Mouse (Mus musculus) layer of hippocampus, adult 9-10 months (tissue): ENCODE measurements around the gene Samd1.

Source experiments
- DNase-seq: peaks from one replicate; pipeline ENCODE4 v3.0.0; 2022; ENCODE audit warnings: low spot score

The Samd1 gene

DNA sequence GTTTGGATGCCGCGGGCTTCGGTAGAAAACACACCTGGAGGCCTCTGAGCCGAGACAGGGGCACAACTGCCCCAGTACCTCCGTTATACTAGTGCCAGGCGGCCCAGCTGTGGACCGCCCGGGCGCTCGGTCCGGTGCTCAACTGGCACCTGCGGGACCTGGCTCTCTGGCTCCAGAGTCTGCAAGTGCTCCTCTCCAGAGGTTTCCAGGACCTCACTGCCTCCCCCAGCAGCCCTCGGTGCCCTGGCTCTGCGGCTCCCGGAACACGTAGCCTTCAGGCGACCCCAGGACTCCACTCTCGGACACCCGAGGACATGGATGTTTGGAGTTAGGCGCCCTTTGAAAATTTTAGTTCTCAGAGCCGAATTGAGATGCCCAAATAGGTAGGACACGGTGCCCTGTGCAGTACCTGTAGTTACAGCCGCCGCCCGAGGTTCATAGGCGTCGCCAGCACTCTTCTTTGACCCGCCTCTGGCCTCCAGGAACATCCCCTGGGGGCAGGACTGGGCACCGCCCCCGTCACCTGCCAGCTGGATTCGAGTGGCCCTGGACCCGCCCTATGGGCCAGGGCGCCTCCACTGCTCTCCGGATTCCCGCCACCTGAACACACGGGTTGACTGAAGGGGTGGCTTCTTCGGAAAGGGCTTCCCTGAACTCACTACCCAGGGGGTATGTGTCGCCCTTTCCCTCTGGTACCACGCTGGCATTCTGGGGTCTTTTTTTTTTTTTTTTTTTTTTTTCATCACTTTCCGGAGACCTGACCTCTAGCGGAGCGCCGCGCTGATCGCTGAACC, 14.4 kb downstream of the Samd1 start, which contains the start of gene 2210011C24Rik:
2210011C24Rik (minus strand) TSS at position 467 of the 794 bp plus-strand sequence.
- no peak for DNase-seq

DNA sequence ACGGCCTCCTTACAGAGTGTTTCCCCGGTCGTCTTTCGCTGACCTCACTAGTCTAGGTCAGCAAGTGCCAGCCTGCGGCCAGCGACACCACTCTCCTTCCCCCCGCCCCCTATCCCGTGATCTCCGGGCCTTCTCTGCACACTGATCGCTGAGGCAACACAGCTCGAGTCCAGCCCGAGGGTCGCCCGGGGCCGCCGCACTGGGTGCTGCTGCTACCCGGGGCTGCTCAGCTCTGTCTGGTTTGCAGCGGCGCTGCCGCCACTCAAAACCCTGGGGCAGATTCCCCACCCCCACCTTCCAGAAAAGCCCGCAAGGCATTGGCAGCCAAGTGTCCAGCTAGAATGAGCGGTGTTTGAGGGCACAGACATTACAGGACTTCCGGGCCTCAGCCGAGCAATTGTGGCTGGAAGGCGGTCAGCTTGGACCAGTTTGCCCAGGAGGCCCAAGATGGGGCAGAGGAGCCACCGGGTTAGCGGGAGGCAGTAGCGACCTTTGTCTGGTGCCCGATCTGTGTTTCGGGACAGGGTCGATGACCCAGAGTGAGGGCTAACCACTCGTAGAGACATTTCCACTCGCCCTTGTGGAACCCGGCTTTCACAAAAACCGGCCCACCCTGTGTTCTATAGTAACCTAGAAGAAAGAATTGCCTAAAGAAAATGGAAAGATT, 15.2 kb downstream of the Samd1 start:
- no peak for DNase-seq

DNA sequence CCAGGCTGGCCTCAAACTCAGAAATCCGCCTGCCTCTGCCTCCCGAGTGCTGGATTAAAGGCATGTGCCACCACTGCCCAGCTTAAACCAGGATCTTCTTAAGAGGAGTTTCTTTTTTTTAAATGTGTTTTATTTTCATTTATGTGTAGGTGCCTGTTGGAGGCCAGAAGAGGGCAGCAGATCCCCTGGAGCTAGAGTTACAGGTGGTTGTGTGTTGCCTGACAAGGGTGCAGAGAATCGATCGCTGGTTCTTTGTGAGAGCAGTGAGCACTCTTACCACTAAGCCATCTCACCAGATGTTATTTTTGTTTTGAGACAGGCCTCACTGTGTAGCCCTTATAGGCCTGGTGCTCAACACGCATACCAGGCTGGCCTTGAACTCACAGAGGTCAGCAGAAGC, 18.4 kb downstream of the Samd1 start:
- DNase-seq = no peak

DNA sequence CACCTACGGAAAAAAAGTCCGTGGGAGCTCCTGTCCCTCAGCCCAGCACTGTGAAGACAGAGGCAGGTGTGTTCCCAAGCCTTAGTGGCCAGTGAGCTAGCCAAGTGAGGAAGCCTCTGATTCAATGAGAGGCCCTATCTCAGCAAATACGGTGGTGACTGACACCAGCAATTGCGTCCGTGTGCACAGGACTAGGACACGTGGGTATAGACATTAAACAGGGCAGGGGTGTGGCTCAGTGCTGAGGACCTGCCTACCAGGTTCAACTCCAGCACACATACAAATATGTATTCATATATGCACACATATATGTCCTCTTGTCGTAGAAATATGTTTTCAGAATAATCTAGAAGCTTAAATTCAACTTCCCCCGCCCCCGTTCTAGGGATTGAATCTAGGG, 22.3 kb downstream of the Samd1 start:
- DNase-seq = no peak

DNA sequence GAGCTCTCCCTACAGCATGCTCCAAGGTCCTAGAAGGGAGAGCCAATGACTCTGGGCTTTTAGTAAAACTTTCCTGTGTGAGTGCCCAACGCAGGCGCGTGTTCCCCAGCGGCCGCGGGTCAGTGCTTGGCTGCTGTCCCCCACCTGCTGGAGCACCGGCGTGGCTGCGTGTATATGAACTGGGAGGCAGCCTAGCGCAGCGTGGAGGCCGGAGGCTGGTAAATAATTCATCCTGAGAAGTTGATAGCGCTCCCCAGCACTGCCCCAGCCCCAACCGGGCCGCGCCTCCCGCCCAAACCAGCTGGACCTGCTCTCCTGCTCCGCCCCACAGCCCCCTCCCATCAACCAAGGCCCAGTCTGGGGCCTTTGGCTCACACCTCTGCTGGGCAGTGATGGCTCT, 23.6 kb downstream of the Samd1 start, which contains the start of gene Palm3:
Palm3 (plus strand) TSS at position 376 of the 400 bp plus-strand sequence.
- no peak for DNase-seq

DNA sequence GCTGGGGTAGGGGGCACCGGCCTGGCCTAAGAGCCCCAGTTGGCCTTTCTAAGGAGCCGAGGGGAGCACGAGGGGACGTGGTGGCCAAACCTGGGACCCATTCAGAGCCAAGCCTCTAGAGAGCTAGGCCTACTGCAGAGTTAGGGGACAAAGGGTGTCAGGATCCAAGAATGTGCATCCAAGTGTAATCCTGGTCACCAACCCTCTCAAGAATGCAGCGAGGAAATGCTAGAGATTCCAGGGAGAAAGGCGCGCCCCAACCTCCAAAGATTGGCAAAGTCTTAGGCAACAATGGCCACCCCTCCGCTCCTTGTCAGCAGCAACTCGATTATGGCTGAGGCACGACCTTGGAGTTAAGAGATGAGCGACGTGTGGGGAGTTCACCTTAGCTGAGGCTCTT, 24.1 kb downstream of the Samd1 start:
- DNase-seq = no peak

DNA sequence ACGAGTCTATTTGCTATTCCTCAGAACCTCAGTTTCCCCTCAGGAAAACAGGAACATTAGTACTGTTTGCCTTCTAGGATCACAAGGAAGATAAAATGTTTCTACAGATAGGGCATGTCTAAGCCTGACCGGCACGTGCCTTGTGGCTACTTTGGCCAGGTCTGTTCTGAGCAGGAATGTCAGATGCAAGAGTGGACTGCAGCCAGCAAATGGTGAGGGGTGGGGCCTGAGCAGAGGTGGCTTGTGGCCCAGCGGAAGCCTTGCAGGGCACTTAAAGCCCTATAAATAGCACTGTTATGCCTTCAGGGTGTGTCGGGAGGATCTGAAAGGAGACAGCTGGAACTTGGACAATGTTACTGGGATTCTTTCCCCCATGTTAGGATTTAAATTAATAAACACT, 25.6 kb downstream of the Samd1 start:
- DNase-seq = no peak

DNA sequence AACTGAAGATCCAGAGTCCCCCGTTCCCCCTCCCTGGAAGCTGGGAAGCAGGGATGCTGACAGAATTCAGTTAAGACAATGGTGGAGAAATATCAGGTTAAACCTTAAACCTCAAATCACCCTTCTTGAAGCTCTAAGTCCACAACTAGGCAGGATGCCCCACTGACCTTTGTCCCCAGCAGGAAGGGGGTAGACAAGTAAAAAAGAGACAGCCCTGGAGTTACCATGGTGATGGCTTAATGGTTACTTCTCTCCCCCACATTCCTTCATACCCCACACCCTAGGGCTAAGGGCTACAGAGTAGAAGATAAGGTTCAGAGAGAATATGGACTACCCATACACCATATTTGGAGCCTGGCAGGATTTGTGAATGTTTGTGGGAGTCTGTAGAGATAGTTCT, 26.2 kb downstream of the Samd1 start:
- DNase-seq = no peak

DNA sequence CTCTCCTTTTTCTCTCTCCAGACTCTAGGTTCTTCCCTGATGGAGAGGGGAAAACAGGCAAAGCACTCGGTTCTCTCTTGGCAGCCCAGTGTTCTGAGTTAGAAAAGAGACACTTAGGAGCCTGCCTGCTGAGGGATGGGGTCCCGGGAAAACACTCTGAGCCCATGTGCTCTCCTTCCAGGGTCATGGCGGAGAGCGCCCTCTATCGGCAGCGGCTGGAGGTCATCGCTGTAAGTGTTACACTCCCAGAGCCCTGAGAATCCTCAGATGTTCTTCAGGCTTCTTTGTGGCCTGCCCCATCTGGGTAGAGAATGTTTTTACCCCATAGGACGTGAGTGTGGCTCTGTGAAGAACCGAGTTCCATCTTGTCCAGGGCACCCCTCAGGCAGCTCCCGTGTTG, 26.7 kb downstream of the Samd1 start:
- no peak for DNase-seq

DNA sequence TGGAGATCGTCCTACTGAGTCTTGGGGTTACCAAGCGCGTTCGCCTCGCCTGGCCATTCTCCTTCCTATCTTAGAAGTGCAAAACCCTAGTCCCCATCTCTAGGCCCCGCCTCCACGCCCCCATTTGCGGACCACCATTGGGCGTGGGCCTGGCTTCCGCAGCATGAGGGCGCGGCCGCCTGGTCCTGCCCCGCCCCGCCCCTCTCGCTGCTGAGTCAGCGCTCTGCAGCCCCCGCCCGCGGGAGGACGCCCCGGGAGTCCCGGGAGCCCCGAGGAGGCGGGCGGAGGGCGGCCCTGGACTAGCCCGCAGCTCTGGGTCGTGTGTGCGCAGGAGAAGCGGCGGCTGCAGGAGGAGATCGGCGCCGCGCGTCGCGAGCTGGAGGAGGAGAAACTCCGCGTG, 28.4 kb downstream of the Samd1 start:
- no peak for DNase-seq

DNA sequence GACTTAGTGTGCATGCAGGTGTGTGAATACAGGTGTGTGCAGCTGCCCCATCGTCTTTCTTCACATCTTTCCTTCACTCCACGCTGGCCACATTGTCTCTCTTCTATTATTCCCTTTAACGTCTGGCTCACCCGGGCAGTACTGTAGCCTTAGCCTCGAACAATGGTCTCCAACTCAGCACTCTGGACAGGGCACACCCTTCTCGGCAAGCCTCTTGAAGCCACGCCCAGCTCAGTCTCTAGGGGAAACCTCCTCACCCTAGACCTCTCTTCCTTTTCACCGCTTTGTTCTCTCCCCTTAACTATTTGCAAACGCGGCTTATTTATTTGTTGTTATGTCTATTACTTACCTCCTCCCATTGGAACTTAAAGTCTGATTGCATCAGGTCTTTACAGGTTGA, 30.0 kb downstream of the Samd1 start:
- DNase-seq = no peak

DNA sequence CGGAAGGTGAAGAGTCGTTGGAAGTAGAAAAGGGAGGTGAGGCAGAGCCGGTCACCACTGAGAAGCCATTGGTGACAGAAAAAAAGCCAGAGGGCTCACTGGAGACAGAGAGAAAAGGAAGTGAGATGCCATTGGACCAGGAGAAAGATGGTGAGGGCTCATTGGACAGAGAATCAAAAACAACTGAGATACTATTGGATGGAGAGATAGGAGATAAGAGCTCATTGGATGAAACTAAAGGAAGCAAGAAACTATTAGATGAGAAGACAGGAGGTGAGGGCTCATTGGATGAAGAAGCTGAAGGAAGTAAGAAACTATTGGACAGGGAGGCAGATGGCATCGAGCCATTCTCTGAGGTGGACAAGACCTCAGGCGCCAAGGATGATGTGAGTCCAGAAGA, 31.8 kb downstream of the Samd1 start:
- no peak for DNase-seq

DNA sequence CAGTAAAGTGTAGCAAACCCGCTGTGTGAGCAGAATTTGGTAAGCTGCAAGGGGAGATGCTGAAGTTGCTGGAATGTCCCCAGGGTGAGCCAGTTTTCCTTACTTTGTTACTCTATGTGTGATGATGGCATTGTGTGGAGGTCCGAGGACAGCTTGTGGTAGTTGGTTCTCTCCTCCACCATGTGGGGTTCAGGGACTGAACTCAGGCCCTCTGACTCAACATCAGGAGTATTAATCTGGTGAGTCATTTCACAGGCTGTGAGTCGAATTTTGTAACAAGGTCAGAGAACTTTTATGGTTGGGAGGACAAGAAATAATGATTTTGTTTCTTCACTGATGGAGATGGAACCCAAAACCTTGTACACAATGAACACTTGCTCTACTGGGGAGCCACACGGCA, 35.3 kb downstream of the Samd1 start:
- DNase-seq = no peak

DNA sequence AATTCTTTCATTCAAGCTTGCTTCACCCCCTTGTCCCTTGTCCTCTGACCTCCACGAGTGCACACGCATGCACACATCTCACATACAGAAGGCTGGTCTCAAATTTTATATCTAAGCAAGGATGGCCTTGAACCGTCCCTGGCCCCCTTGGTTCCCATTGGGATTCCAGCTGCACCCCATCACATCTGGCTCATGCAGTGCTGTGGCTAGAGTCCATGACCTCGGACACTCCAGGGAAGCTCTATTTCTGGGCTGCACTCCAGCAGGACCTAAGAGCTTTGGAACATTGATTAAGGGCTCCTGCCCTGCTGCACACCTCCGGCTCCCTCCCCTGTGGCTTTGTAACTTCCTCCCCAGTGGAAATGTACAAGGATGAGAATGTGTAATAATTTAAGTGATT, 40.5 kb downstream of the Samd1 start:
- no peak for DNase-seq

DNA sequence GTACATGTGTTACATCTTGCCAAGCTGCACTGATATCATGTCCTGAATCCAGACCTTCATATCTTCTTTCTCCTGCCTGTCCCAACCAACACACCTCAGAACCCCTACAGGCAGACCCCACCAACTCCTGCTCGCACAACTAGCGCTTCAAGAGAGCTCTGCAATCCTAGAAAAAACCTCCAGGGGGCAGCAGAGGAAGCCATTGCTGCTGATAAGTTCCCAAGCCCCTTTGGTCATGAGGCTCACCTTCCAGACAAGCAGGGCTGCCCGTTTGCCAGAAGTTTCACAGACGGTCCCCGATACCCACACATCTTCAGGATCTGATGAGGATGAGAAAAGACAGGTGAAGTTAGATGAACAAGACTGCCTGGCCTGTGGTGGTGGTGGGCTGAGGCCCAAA, 41.6 kb downstream of the Samd1 start:
- DNase-seq = peak; percentile 57

DNA sequence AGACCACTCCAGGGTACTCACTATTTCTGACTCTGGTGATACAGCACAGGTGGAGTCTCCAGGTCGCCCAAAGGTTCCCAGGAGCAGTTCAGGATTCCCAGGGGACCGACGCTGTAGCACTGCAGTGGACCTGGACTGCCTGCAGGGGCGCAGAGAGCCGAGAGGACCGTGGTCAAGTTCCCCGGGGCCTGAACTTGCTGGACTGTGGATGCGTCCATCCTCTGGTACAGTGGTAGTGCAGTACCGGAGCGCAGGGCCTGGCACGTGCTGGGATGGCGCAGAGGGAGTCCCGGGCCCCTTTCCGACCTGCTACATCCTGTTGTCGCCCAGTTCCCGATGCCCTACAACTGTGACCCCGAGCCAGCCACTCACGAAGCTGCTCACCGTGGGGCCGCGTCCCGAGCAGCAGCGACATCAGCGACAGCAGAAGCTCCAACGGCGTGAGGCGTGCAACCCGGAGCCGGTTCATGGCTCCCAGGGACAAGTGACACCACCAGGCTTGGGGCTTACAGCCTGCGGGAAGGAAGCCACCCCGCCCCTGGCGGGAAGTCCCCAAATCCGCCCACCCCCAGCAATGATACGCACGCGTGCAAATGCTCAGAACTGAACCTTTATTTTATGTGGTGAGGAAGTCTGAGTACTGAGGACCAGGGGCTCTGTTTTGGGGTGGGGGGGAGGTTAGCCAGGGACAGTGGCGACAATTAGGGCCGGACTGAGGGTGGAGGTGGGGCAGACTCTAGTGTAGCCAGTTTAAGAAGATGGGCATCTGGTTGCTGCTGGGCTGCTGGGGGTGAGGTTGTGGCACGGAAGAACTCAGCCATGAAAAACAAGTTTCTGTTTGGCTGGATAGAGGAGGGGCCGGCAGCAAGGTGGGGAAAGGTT, 44.8 kb downstream of the Samd1 start, which contains the start of gene Il27ra:
Il27ra (minus strand) TSS at position 524 of the 882 bp plus-strand sequence.
- DNase-seq = no peak

DNA sequence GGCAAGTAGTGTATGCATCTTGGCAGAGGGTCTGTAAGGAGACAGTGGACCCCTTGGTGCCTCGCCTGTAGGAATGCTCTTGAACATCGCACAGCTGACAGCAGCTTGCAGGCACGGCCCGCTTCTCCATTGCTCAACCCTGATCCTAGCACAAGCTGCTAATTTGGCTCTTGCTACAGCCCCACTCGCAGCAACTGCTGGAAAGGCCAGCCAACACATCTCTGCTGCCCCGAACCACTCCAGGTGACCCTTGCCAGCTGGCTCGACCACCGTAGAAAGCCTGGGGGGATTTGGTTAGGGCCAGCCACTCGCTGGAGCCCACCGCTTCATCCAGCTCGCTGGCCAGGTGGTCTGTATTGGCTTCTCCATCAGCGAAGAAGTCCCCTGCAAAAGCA, 45.5 kb downstream of the Samd1 start:
- no peak for DNase-seq

DNA sequence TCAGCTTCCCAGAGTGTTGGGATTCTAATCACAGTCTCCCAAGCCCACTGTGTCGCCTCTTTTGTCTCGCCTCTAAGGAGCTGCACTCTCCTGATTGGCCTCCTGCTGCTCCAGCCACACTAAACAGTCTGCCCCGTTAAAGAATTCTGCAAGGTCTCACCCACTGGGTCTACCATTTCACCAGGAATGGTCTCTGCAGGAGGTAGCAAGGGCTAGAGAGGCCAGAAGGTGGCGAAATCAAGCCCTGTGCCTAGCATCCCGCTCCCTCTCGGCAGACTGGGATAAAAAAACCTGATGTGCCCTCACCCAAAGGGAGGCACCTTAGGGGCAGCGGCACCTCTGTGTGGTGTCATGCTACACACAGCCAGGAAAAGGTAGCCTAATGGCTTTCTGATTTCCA, 46.6 kb downstream of the Samd1 start:
- DNase-seq = no peak

DNA sequence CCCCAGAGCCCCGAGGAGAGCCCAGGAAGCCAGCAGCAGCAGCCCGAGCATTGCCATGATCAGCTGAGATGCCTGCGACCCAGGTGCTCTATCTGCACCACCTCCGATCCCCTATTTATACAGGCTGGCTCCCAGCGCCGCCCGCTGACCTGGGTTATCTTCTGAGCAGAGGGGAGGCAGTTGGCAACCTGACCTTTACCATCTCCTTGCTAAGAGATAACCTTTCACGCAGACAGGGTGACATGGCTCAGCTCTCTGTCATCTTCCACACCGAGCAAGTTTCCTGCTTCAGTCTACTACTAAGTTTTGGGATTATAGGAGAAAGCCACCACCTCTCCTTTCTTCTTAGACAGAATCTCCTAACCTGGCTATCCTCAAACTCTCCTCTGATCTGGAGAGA, 47.4 kb downstream of the Samd1 start, which contains the start of gene Rln3:
Rln3 (minus strand) TSS at position 101 of the 400 bp plus-strand sequence.
- DNase-seq = no peak

DNA sequence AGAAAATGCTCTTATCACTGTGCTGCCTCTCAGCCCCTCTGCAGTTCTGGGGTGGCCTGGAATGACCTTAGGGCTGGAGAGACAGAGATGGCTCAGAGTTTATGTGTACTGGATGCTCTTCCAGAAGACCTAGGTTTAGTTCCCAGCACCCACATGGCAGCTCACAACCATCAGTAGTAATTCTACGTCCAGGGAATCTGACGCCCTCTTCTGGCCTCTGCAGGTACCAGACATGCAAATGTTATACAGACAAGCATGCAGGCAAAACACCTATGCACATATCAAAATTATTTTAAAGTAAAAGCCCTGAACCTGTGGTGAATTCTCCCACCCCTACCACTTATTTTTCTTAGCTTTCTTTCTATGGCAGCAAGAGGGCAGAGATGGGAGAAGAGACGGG, 49.0 kb downstream of the Samd1 start:
- no peak for DNase-seq

DNA sequence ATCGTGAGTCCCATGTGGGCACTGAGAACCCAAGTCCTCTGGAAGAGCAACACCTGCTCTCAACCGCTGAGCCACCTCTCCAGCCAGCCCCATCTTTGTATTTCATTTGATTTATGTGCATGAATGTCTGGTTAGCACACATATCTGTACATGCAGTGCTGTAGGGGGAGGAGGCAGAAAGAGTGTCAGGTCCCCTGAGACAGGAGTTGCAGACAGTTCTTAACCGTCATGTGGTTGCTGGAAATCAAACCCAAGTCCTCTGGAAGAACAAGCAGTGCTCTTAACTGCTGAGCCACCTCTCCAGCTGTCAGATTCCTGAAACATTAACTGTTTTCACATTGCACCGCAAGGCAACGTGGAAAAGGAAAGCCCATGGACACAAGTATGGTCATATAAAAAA, 50.7 kb downstream of the Samd1 start:
- DNase-seq = no peak
